Mouse (Mus musculus): Measurements from ENCODE around the gene Llgl2. TPM values are rescaled to one million over a fixed set of nuclear protein-coding genes. Genes with fewer than 3 reads are reported as not detected.

The Llgl2 gene
- polyA plus RNA-seq, 1 experiment from 2014 or later = 11.9 TPM

GRCm38 (mm10) chr11:115878071-115878470 lies 54.2 kb downstream of the Llgl2 start:
- no peaks in the 10 kb centered on the region for H3K36me3 ChIP-seq (replicated peaks)
- ATAC-seq (ENCODE audit: insufficient read depth) = no peak
- no peaks in the 10 kb centered on the region for H3K9me3 ChIP-seq (replicated peaks)
- H3K27me3 ChIP-seq = peaks cover 11% of the 10 kb centered on the region
- 72% methylated on average over 8 of the region's 8 CpGs for WGBS (ENCODE audit: insufficient replicate concordance)
- H3K4me1 ChIP-seq (replicated peaks) = peaks cover 12% of the 10 kb centered on the region
- no peak overlapping the region for H3K9ac ChIP-seq
- no peak overlapping the region for H3K4me2 ChIP-seq
- no peak overlapping the region for H3K27ac ChIP-seq (replicated peaks)
- no peak overlapping the region for H3K4me3 ChIP-seq (replicated peaks)

DNA sequence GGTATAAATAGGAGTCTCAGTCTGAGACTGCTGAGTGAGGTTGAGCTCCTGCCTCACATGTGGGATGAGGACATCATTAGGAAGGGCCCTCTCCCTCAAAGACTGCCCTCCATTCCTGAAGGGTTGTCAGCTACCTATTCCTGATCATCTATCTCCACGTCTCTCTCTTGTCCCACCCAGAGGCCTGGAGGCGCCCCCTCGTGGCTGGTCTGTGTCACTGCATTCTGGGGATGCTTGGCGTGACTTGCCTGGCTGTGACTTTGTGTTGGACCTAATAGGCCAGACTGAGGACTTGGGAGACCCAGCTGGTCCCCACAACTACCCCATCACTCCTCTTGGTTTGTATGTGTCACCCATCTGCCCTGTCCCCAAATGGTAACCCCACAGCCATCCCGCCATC lies 57.2 kb downstream of the Llgl2 start:
- no peak overlapping the region for H3K4me3 ChIP-seq (replicated peaks)
- 22% methylated on average over 5 of the region's 5 CpGs for WGBS (ENCODE audit: insufficient replicate concordance)

GRCm38 (mm10) chr11:115883251-115883650 lies 59.4 kb downstream of the Llgl2 start:
- H3K4me3 ChIP-seq (replicated peaks) = no peak overlapping the region
- 36% methylated on average over 17 of the region's 17 CpGs for WGBS (ENCODE audit: insufficient replicate concordance)
- peaks cover 25% of the 10 kb centered on the region for H3K27me3 ChIP-seq
- no peaks in the 10 kb centered on the region for H3K4me1 ChIP-seq (replicated peaks)
- H3K36me3 ChIP-seq (replicated peaks) = no peaks in the 10 kb centered on the region
- ATAC-seq (ENCODE audit: insufficient read depth) = no peak
- H3K4me2 ChIP-seq = no peak overlapping the region
- H3K9me3 ChIP-seq (replicated peaks) = no peaks in the 10 kb centered on the region
- no peak overlapping the region for H3K9ac ChIP-seq
- no peak overlapping the region for H3K27ac ChIP-seq (replicated peaks)

More for the DNA sequence above, 57.2 kb downstream of the Llgl2 start:
- Histone ChIP-seq H3K4me2 (no peak overlapping the region), H3K9ac (no peak overlapping the region), H3K9me3 (replicated peaks) (no peaks in the 10 kb centered on the region), H3K27ac (replicated peaks) (no peak overlapping the region), H3K36me3 (replicated peaks) (no peaks in the 10 kb centered on the region), H3K4me1 (replicated peaks) (peaks cover 12% of the 10 kb centered on the region), H3K27me3 (peaks cover 25% of the 10 kb centered on the region)
- no peak for ATAC-seq (ENCODE audit: insufficient read depth)

- Histone ChIP-seq H3K4me3 (replicated peaks) (no peak overlapping the region), H3K4me2 (no peak overlapping the region), H3K9me3 (replicated peaks) (no peaks in the 10 kb centered on the region), H3K4me1 (replicated peaks) (no peaks in the 10 kb centered on the region), H3K36me3 (replicated peaks) (no peaks in the 10 kb centered on the region), H3K27ac (replicated peaks) (no peak overlapping the region), H3K9ac (no peak overlapping the region), H3K27me3 (peaks cover 25% of the 10 kb centered on the region)
- WGBS (ENCODE audit: insufficient replicate concordance) = 75% methylated on average over 3 of the region's 3 CpGs
- no peak for ATAC-seq (ENCODE audit: insufficient read depth)
These were observed 60.5 kb downstream of the Llgl2 start for GRCm38 (mm10) chr11:115884361-115884760.

DNA sequence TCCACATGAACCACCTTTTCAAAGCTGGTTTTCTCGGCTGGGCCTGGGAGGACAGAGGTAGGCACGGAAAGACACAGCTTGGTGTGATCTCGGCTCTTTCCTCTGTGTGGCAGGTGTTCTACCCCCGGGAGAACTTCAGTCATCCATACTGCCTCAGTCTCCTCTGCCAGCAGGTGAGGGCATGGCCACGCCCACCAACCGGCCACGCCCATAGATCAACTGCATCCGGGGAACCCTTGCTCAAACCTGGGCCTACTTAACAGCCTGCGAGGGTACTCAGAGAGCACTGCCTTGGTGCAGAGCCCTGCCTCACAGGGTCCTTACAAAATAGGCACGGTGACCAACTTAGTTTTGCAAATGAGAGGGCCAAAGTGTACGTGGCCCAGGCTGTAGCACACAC lies 61.4 kb downstream of the Llgl2 start:
- H3K4me2 ChIP-seq = no peak overlapping the region
- no peaks in the 10 kb centered on the region for H3K36me3 ChIP-seq (replicated peaks)
- H3K27me3 ChIP-seq = peaks cover 25% of the 10 kb centered on the region
- ATAC-seq (ENCODE audit: insufficient read depth) = no peak
- H3K4me1 ChIP-seq (replicated peaks) = no peaks in the 10 kb centered on the region
- H3K4me3 ChIP-seq (replicated peaks) = no peak overlapping the region
- H3K9ac ChIP-seq = no peak overlapping the region
- WGBS (ENCODE audit: insufficient replicate concordance) = 55% methylated on average over 11 of the region's 11 CpGs
- no peaks in the 10 kb centered on the region for H3K9me3 ChIP-seq (replicated peaks)
- no peak overlapping the region for H3K27ac ChIP-seq (replicated peaks)

DNA sequence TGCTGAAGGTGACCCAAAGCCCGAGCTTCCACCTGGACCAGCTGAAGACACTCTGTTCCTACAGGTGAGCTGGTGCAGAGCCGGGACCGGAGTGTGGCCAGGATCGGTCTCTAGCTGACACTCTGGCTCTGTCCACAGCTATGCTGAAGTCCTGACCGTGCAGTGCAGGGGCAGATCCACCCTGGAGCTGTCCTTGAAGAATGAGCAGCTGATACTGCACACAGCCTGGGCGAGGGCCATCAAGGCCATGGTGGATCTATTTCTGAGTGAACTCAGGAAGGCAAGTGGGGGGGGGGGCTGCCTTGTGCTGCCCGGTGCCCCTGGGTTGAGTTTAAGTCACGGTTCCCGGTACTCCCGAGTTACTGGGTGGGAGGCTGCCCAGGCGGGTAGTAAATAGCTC lies 62.6 kb downstream of the Llgl2 start:
- no peak overlapping the region for H3K4me3 ChIP-seq (replicated peaks)
- 76% methylated on average over 11 of the region's 11 CpGs for WGBS (ENCODE audit: insufficient replicate concordance)
- H3K4me2 ChIP-seq = no peak overlapping the region
- H3K27me3 ChIP-seq = peaks cover 25% of the 10 kb centered on the region
- no peak for ATAC-seq (ENCODE audit: insufficient read depth)
- H3K4me1 ChIP-seq (replicated peaks) = no peaks in the 10 kb centered on the region
- no peaks in the 10 kb centered on the region for H3K36me3 ChIP-seq (replicated peaks)
- no peak overlapping the region for H3K9ac ChIP-seq
- no peak overlapping the region for H3K27ac ChIP-seq (replicated peaks)
- no peaks in the 10 kb centered on the region for H3K9me3 ChIP-seq (replicated peaks)

GRCm38 (mm10) chr11:115888020-115888419 lies 64.2 kb downstream of the Llgl2 start:
- Histone ChIP-seq H3K9me3 (replicated peaks) (no peaks in the 10 kb centered on the region), H3K4me1 (replicated peaks) (peaks cover 6% of the 10 kb centered on the region), H3K4me2 (no peak overlapping the region), H3K27me3 (peaks cover 14% of the 10 kb centered on the region), H3K36me3 (replicated peaks) (0 out of 2 replicates have a peak, but pooled peaks cover under 1% of the 10 kb centered on the region), H3K27ac (replicated peaks) (no peak overlapping the region), H3K4me3 (replicated peaks) (no peak overlapping the region), H3K9ac (no peak overlapping the region)
- no peak for ATAC-seq (ENCODE audit: insufficient read depth)
- WGBS (ENCODE audit: insufficient replicate concordance) = 72% methylated on average over 5 of the region's 5 CpGs

DNA sequence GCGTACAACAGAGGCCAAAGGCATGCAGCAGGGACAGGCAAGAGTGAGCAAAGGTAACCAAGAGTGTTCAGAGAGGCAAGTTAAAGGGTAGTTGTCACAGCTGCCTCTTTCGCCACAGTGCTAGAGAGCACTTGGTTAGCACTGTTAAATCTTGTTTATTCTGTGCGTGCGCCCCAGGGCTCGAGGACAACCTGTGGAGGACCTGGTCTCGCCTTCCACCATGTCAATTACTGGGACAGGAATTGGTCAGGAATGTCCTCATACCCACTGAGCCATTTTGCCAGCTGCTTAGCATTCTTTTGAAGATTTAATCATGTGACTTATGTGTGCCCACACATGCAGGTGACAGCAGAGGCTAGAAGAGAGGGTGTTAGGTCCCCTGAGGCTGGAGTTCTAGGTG lies 65.3 kb downstream of the Llgl2 start:
- 72% methylated on average over 6 of the region's 6 CpGs for WGBS (ENCODE audit: insufficient replicate concordance)
- Histone ChIP-seq H3K4me1 (replicated peaks) (peaks cover 6% of the 10 kb centered on the region), H3K9me3 (replicated peaks) (no peaks in the 10 kb centered on the region), H3K36me3 (replicated peaks) (0 out of 2 replicates have a peak, but pooled peaks cover 8% of the 10 kb centered on the region), H3K9ac (no peak overlapping the region), H3K27me3 (peaks cover 3% of the 10 kb centered on the region), H3K27ac (replicated peaks) (no peak overlapping the region), H3K4me3 (replicated peaks) (no peak overlapping the region), H3K4me2 (no peak overlapping the region)
- ATAC-seq (ENCODE audit: insufficient read depth) = no peak

DNA sequence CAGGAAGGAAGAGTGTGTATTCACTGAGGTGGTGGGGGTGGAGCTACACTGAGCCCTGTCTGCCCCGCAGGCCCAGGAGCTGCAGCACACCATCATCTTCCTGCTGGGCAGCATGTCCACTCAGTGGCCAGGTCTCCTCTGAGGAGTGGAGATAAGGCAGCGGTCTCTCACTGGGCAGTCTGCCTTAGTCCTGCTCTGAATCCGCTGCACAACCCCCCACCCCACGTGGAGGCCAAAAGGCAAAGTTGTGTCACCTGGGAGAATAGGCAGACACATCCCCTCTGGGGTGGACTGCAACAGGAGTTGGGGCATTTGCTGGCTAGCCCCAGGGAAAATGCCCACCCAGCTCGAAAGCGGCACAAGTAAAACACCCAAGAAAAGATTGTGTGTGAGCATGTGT lies 68.4 kb downstream of the Llgl2 start:
- peaks cover 26% of the 10 kb centered on the region for H3K36me3 ChIP-seq (replicated peaks)
- WGBS (ENCODE audit: insufficient replicate concordance) = 68% methylated on average over 6 of the region's 6 CpGs
- no peak overlapping the region for H3K9ac ChIP-seq
- H3K4me3 ChIP-seq (replicated peaks) = no peak overlapping the region
- H3K4me2 ChIP-seq = no peak overlapping the region
- no peak for ATAC-seq (ENCODE audit: insufficient read depth)
- H3K27ac ChIP-seq (replicated peaks) = no peak overlapping the region
- H3K27me3 ChIP-seq = no peaks in the 10 kb centered on the region
- no peaks in the 10 kb centered on the region for H3K9me3 ChIP-seq (replicated peaks)
- peaks cover 6% of the 10 kb centered on the region for H3K4me1 ChIP-seq (replicated peaks)

- Histone ChIP-seq H3K4me2 (no peak overlapping the region), H3K4me3 (replicated peaks) (no peak overlapping the region), H3K4me1 (replicated peaks) (peaks cover 11% of the 10 kb centered on the region), H3K36me3 (replicated peaks) (peaks cover 26% of the 10 kb centered on the region), H3K27ac (replicated peaks) (no peak overlapping the region), H3K9me3 (replicated peaks) (no peaks in the 10 kb centered on the region), H3K9ac (no peak overlapping the region), H3K27me3 (no peaks in the 10 kb centered on the region)
- 76% methylated on average over 9 of the region's 9 CpGs for WGBS (ENCODE audit: insufficient replicate concordance)
- ATAC-seq (ENCODE audit: insufficient read depth) = no peak
These were observed 69.2 kb downstream of the Llgl2 start for GRCm38 (mm10) chr11:115893071-115893470.

- peaks cover 29% of the 10 kb centered on the region for H3K4me1 ChIP-seq (replicated peaks)
- 61% methylated on average over 14 of the region's 14 CpGs for WGBS (ENCODE audit: insufficient replicate concordance)
- no peaks in the 10 kb centered on the region for H3K9me3 ChIP-seq (replicated peaks)
- H3K9ac ChIP-seq = no peak overlapping the region
- no peak overlapping the region for H3K27ac ChIP-seq (replicated peaks)
- no peaks in the 10 kb centered on the region for H3K27me3 ChIP-seq
- no peak overlapping the region for H3K4me3 ChIP-seq (replicated peaks)
- no peak overlapping the region for H3K4me2 ChIP-seq
- no peak for ATAC-seq (ENCODE audit: insufficient read depth)
- peaks cover 26% of the 10 kb centered on the region for H3K36me3 ChIP-seq (replicated peaks)
These were observed 71.1 kb downstream of the Llgl2 start for GRCm38 (mm10) chr11:115894755-115895520.

DNA sequence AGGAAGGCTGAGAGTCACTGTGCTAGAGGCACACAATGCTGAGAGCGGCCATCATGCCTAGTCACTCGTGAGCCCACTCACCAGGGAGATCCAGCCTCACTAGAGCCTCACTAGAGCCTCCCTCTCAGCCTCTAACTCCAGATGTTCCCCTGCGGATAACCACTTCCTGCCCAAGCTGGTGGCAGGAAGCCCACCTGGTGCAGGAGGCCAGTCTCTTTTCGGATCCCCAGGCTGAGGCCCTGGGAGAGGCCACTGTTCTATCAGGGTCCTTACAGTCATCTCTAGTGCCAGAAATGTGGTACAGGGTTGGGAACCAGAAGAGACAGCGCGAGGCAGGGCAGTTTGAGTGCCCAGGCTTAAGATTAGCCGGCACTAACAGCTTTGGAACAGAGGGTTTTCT lies 74.6 kb downstream of the Llgl2 start:
- Histone ChIP-seq H3K4me1 (replicated peaks) (peaks cover 59% of the 10 kb centered on the region), H3K27ac (replicated peaks) (peak overlapping the region; percentile 58; the same call in 1 of the 2 replicates), H3K4me2 (no peak overlapping the region; the same call in 1 of the 2 replicates), H3K27me3 (no peaks in the 10 kb centered on the region), H3K9me3 (replicated peaks) (no peaks in the 10 kb centered on the region), H3K4me3 (replicated peaks) (no peak overlapping the region), H3K9ac (peak overlapping the region; percentile 33; the same call in 1 of the 2 replicates), H3K36me3 (replicated peaks) (peaks cover 22% of the 10 kb centered on the region)
- WGBS (ENCODE audit: insufficient replicate concordance) = 39% methylated on average over 7 of the region's 7 CpGs
- no peak for ATAC-seq (ENCODE audit: insufficient read depth)
